Mouse (Mus musculus): Measurements from ENCODE around the gene Kcnj4.

DNA sequence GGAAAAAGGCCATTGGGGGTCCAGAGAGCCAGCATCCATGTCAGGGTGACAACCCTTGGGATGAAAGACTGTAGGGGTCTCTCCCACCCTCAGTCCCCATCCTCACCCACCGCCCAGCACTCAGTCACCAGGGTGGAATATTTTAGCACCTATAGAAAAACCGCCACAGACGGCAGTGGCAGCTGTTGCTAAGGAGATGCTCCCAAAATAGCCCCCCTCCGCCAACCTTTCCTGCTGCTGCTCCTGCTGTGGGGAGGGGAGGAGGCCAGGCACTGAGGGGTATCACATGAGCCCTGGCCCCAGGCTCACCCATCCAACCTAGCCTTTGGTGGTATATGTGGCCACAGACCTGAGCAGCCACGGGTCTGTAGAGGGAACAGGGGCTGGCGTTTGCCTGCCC lies 5.0 kb upstream of the Kcnj4 start:
- TF ChIP-seq CTCF (conservative IDR thresholded peaks at IDR 0.05; ENCODE audit: low read length) (no peak), NANOG (IDR thresholded peaks at IDR 0.05; ENCODE audit: borderline replicate concordance, low read length) (no peak)
